Mouse (Mus musculus): ENCODE measurements around the gene Cenpn.

The Cenpn gene

DNA sequence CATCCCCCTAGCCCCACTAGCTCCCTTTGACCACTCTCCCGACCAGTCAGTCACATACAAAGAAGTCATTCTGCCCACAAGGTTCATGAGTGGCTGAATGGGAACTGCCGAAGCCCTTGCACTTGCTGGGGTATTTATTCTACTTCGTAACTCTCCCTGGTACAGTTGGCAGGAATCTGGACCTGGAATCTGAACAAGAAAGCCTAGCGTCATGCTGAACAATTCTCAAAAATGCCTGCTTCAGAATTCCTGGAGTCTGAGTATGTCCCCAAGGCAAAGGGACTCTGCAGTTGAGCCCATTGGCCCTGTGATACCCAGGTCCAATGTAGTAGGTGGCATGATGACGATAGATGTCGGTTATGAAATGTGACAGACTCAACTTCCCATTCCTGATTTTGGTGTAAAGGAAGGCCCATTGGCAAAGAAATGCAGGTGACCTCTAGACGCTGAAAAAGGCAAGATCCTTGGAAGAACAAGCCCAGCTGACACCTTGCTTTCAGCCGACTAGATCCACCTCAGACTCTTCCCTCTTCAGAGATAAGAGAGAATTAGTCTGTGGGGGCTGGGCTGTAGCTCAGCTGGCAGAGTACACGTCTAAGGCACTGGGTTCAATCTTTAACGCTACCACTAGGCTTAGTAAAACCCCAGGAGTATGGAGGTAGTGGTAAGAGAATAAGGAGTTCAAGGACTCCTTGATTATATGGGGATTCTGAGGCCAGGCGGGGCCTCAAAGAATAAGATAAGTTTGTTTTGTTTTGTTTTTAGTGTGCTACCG is 20.9 kb downstream of the Cenpn start:
- DNase-seq (ENCODE audit: low read depth, low spot score), result no peak

GRCm38 (mm10) chr8:116943161-116943554 is 21.6 kb downstream of the Cenpn start, which contains the start of gene Atmin:
Gene Atmin, plus strand, starts transcription at chr8:116943393.
- DNase-seq (ENCODE audit: low read depth, low spot score), result peak; percentile 87

DNA sequence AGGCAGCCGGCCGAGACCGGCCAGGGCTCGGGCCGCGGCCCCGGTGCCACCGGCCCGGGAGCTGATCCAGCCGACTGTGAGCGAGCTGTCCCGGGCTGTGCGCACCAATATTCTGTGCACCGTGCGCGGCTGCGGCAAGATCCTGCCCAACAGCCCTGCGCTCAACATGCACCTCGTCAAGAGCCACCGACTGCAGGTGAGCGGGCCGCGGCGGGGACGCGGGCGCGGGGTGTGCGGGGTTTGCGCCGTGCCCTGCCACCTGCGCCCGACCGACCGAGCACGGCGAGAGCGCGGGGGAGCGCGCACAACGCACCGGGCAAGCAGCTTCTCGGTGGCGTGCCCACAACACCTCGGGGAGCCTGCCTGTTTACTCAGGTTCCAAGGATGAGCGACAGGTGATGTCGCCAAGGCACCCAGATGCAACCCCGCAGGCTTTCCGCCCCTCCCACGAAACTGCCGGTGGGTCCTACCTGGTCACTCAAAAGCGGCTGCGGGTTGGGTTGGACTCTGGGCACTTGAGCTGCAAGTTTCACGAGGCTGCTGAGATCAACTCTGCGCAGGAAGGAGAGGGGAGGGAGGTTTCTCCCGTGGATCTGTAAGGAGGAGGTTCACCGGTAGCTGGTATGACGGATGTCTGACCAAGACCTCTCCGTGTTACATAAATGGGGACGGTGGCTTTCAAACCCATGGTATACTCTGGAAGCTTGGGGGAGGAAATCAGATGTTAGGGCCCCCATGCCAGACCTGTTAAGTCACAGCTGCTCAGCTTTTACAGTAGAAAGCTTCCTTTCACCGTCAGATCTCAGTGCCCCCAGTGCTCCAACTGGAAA is 22.2 kb downstream of the Cenpn start:
- DNase-seq (ENCODE audit: low read depth, low spot score), result peak; percentile 9

DNA sequence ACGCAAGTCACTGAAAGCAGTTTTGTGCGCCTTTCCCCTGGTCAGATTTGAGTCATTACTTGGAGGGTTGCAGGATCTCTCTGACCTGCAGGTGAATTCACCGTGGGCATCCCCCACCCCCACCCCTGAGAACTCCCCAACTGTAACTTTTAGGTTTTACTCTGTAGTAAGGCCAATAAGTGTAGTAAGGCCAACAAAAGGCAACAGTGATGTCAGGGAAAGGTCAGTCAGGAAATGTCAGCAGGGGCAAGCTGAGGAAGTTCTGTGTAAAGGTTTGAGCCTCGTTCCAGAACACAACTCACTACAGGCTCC is 22.8 kb downstream of the Cenpn start:
- no peak for DNase-seq (ENCODE audit: low read depth, low spot score)

DNA sequence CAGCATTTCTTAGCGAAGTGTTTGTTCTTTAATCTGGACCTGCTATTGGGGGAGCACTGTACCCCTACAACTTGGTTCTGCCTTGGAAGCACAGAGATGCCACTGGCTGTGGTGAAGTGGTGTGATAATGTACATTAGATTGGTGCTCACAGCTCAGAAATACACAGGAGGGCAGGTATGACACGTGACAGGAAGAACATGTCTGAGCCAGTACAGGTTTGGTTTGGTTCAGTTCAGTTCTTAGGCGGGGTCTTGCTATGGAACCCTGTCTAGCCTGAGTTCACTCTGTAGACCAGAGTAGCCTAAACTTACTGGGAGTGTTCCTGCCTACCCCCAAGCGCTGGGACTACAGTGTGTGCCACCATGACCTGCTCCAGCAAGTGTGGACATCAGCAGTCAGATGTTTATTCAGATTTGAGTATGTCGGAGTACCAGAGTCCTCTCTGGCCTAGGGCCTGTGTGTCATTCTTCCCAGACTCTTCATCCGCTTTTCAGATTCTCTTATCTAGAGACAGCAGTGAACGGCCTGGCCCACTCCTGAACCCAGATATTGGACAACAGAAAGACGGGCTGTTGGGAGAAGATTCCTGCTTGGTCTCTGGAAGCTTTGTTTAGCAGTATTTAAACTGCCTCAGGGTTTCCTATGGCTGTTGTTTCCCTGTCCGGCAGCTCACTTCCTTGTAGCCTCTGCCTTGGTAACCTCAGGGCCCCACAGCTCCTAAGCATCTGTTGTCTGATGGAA is 23.8 kb downstream of the Cenpn start:
- DNase-seq (ENCODE audit: low read depth, low spot score), result no peak

DNA sequence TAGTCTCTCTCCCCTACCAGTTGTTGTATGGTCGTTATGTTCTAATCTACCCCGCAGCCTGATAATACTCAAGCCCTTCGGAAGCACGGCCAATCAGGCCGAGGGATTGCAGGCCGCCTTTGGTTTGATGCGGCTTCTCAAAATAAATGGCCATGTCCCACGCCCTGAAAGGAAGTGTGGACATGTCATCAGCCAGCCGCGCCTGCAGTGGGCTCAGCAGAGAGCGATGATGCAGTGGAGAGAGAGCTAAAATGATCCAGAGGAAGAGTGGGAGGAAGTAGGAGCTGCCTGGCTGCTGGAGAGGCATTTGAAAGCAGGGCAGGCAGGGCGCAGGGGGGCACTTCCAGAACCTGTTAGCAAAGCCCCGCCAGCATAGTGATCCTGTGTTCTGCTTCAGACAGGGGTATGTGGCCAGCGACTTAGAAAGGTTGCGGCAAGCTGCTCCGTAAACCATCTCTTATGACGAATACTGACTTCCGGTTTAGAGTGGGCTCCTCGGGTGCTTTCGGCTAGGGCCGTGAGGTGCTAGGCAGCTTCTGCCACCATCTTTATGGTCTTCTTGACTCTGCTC is 24.8 kb downstream of the Cenpn start:
- no peak for DNase-seq (ENCODE audit: low read depth, low spot score)

DNA sequence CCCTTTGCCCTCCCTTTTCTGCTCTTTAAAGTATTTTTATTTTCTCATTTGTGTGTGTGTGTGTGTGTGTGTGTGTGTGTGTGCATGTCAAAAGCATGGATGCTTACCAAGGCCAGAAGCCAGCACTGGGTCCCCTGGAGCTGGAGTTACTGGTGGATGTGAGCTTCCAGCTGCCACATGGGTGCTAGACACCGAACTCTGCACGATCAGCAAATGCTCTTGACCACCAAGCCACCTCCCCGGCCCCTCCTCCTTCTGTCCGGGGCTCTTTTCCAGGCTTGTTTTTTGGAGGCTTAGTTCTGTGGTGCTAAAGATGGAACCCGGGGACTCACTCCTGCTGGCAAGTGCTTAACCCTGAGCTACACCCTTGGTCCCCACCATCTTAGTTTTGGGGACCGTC is 25.3 kb downstream of the Cenpn start:
- no peak for DNase-seq (ENCODE audit: low read depth, low spot score)

GRCm38 (mm10) chr8:116947589-116947988 is 26.1 kb downstream of the Cenpn start:
- no peak for DNase-seq (ENCODE audit: low read depth, low spot score)

DNA sequence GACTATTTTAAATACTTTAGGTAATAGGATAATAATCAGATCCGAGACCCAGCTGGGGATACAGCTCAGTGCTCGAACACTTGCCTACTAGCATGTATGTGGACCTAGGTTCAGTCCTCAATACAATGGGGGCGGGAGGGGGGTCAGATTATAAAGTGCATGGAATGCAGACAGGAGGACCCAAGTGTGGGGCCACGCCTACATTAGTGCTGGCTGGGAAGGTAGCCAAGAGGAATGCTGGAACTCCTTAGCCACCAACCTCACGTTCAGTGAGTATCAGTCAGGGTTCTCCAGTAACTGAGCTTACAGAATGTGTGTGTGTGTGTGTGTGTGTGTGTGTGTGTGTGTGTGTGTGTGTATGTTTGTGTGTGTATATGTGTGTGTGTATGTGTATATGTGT is 29.8 kb downstream of the Cenpn start:
- no peak for DNase-seq (ENCODE audit: low read depth, low spot score)

DNA sequence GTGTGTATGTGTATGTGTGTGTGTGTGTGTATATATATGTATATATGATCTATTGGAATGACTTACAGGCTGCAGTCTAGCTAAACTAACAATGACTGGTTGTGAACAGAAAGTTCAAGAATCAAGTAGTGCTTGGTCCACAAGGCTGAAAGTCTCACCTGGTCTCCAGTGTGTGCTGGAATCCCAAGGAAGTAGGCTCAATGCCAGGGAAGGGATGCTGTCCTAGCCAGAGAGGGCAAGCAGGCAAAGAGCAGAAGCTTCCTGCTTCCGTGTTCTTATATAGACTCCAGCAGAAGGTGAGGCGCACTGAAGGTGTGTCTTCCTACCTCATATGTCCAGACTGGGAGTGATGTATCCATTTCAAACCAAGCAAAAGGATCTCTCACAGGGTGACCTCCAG is 30.2 kb downstream of the Cenpn start:
- no peak for DNase-seq (ENCODE audit: low read depth, low spot score)

- DNase-seq (ENCODE audit: low read depth, low spot score), result no peak
Observed at GRCm38 (mm10) chr8:116952428-116952827, 30.9 kb downstream of the Cenpn start.

- DNase-seq (ENCODE audit: low read depth, low spot score), result no peak
Observed at GRCm38 (mm10) chr8:116954415-116954814, 32.9 kb downstream of the Cenpn start.

DNA sequence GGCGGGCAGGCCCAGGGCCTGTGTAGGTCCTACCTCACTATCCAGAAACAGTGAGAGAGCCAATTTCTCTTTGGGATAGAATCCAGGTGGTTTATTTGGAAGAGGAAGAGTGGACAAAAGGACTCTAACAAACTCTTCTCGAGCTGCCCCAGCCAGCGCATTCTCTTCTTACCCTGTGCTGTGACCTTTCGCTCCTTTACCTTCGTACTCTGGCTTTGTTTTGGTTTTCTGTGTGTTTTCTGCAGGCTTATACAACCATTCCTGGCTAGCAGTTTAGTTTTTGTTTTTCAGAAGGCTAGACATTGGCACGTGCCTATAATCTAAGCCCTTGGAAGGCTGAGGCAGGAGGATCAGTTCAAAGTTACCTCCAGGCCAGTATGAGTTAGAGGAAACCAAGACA is 48.0 kb downstream of the Cenpn start:
- no peak for DNase-seq (ENCODE audit: low read depth, low spot score)

- no peak for DNase-seq (ENCODE audit: low read depth, low spot score)
Observed at GRCm38 (mm10) chr8:116975066-116975465, 53.5 kb downstream of the Cenpn start.

GRCm38 (mm10) chr8:116975606-116976005 is 54.1 kb downstream of the Cenpn start:
- DNase-seq (ENCODE audit: low read depth, low spot score), result no peak

- DNase-seq (ENCODE audit: low read depth, low spot score), result no peak
Observed at GRCm38 (mm10) chr8:116978052-116978451, 56.5 kb downstream of the Cenpn start.

DNA sequence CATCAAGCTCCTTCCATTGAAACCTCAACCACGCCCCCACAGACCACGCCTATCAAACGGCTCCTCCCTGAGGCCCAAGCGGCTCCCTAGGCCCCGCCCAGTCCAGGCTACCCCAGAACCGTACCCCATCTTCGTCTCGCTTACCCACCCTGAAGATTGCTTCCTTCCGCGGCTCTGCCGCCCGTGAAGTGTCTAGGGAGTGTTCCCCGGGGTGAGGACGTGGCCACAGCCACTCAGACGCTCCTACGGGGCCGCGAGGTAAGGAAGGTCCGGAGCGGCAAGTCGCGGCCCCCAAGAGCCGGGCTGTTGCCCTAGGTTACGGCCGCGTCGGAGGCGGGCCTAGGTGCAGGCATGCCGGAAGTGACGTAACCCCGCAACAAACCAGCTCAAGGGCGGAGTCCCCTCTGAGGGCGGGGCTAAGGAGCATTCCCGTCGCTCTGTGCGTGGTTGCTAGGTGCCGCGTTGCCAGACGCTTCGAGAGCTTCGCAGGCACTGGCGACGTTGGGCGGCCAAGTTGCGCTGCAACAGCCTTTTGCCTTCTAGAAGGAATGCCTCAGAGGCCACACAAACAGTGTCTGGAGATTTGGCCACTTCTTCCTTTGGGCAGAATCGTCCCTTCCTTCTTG is 57.2 kb downstream of the Cenpn start, which contains the start of gene 1700030J22Rik:
1700030J22Rik (minus strand) TSS at position 329 of the 626 bp plus-strand sequence.
- peak; percentile 98 for DNase-seq (ENCODE audit: low read depth, low spot score)

GRCm38 (mm10) chr8:116980117-116980516 is 58.6 kb downstream of the Cenpn start:
- DNase-seq (ENCODE audit: low read depth, low spot score), result peak; percentile 68

DNA sequence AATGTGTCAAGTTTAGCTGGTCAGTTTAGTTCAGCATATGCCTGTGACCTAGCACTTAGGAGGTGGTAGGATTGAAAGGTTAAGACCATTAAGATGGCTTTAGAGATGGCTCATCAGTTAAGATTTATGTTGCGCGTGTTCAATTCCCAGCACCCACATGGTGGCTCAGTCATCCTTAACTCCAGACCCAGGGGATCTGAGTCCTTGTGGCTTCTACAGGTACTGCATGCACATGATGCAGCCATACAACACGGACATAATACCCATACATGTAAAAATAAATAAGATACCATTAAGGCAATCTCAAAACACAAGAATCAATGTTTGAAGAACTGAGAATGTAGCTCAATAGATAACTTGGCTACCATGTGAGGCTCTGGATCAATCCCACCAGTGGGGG is 68.3 kb downstream of the Cenpn start:
- no peak for DNase-seq (ENCODE audit: low read depth, low spot score)

All from forelimb bud, embryonic 11.5 days (tissue).